Mouse (Mus musculus) layer of hippocampus, postnatal 10 days (tissue): ENCODE data around the gene Zfhx3. TPM values are rescaled to one million over a fixed set of nuclear protein-coding genes. Genes with fewer than 3 reads are reported as not detected.

Experiments
- DNase-seq, 2 experiments: peaks; one replicate each; pipeline ENCODE4 v3.0.0; 2021; ENCODE audit warnings: low spot score in 2 of 2
- microRNA-seq, 2 experiments: library from miRNA; unstranded; fragments of <30 nt; microRNA quantifications; one replicate each; pipeline ENCODE4 v1.2.0; 2021
- total RNA-seq, 2 experiments: library from RNA; stranded (reverse); gene quantifications; 2 replicates each; pipeline ENCODE4 v1.2.3; 2021

Gene Zfhx3
- total RNA-seq, 2 experiments from 2014 or later, result 3.9 to 4.7 TPM

DNA sequence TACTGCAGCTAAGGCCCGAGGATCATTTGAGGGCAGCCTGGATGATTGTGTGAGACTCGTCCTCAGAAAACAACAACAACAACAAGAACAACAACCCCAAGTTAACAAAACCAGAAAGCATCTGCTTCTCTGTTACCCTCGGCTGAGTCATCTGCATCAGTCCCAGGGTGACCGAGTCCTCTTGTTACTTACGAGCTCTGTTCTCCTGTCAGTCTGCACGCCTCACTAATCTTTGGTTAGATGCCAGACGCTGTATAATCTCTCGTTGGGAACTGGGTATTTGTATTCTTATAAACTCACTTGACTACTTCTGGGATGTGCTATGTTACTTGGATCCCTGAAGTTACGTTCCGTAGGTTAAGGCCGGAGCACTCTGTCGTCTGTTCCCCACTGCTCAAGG, 1023.6 kb downstream of the Zfhx3 start:
- no peak for DNase-seq

GRCm38 (mm10) chr8:108973639-108974325, 1031.3 kb downstream of the Zfhx3 start:
- no peak for DNase-seq

DNA sequence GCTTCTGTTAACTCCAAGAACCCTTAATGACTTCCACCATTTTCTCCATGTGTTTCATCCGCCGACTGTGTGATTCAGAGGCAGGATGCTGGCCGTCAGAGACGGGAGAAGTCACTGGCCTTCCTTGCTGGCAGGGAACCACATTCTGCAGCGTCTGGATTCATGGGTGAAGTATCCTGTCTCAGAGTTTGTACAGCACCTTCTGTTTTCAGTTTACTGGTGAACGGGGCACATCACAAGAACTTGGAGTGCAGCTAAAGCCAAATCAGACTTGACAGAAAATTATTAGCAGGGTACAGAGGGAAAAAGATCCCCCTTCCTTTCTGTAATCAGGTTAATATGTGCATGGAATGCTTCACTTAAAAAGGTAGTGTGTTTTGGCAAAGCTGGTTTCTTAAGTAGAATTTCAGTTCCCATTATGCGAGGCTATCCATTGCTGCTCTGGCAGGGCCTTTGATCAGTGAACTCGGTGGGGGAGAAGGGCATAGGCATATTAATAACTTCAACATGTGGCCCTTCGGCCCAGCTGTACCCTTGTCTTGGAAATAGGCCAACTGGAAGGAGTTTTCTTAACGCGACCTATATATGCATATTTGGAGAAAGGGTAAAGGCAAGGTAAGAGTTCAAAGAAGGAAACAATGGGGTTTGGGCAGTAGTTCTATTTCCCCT, 1035.4 kb downstream of the Zfhx3 start:
- DNase-seq, result no peak

GRCm38 (mm10) chr8:108978362-108978750, 1035.9 kb downstream of the Zfhx3 start:
- DNase-seq, result no peak

DNA sequence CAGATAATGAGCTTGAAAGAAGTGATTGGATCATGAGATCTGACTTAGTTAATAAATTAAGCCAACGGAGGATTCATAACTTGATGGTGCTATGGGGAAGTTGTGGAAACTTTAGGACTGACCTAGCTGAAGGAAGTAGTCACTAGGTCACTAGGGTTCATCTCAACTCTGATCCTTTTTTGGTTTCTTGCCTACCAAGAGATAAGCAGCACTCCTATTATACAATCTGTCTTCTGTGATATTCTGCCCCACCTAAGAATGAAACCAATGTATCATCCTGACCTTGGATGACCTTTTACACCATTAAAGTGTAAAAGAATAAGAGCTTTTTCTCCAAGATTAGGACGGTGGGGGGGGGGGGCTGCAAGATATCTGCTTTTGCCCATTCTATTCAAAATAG, 1042.5 kb downstream of the Zfhx3 start:
- DNase-seq, result no peak

GRCm38 (mm10) chr8:108989841-108990240, 1047.4 kb downstream of the Zfhx3 start:
- DNase-seq, result no peak

- DNase-seq, result no peak
These were observed 1048.1 kb downstream of the Zfhx3 start for GRCm38 (mm10) chr8:108990537-108990936.

DNA sequence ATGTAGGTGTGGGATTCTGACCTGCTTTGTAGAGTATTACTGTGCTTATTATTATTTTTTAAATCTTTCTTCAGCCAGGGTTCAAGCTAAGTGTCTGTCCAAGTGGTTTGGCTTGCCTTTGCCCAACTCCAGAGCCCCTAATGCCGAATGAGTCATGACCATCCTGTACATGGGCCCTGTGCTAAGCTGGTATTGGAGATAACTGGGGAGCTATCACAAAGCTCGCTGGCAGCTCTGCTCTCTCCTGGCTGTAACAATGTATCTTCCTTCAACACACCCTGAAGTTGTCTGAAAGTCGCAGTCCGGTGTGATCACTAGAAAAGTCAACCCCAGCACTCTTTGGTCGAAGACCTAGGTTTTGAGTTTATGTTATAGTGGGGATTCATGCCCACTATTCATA, 1049.0 kb downstream of the Zfhx3 start:
- no peak for DNase-seq

DNA sequence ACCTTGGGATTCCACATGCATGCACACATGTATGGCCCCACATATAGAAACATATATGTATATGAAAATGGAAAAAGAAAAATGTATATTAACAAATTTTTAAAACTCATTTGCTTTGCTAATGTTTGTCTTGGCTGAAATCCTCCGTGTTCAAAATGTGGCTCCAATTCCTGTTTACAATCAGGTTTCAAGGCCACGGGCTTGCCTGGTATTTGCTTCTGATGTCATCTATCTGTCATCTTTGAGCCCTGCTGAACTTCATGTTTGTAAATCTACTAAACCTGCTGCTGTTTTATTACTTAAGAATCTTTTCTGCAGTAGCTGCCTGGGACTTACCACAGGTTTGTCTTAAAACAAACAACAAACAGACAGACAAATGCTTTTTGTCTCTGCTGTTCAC, 1051.3 kb downstream of the Zfhx3 start:
- no peak for DNase-seq

DNA sequence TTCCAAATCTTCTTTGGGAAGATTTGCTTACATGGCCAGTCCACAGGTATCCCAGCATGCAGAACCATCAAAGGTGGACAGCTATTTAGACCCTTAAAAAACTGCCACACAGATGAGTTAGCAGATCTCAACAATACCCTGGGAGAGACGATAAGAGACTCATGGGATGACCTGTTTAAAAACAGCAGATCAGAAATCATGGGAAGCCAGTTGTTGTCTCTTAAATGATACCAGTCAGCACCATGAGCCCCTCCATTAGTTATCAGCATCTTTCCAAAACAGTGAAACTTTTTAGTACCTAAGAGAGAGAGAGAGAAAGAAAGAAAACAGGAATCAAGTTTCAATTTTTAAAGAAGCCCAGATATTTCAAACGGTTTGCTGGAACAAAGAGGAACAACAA, 1051.7 kb downstream of the Zfhx3 start:
- DNase-seq, result no peak

DNA sequence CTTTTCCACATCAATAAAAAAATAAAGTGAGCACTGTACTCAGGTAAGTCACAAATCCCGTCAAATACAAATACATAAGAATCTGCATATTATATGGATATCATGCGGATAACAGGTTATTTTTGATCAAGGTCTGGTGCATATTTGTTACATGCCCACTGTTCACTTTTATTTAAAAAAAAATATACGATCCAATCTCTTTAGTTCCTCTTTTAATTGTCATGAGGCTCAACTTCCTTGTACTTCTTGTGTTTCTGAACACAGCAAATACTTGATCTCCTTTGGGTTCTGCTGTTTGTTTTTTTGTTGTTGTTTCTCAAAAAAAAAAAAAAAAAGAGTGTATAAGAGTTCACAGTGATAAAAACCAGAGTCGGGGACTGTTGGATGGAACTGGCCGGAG, 1052.4 kb downstream of the Zfhx3 start:
- no peak for DNase-seq

DNA sequence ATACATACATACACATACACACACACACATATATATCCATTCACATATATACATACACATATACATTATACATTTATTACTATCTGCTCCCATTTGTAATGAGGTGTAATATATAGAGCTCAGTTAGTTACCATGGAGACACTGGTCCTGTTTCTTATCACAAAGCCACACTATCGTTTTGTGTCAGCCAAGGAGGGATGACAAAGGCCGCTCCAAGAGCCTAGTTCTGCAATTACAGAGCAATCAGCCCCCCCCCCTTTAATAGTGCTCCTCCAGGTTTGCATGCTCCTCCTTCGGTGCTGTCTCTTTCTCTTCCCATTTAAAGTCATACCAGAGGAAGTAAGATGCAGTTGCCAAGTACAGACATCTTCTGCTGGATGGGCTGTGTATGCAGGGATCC, 1054.9 kb downstream of the Zfhx3 start:
- no peak for DNase-seq

DNA sequence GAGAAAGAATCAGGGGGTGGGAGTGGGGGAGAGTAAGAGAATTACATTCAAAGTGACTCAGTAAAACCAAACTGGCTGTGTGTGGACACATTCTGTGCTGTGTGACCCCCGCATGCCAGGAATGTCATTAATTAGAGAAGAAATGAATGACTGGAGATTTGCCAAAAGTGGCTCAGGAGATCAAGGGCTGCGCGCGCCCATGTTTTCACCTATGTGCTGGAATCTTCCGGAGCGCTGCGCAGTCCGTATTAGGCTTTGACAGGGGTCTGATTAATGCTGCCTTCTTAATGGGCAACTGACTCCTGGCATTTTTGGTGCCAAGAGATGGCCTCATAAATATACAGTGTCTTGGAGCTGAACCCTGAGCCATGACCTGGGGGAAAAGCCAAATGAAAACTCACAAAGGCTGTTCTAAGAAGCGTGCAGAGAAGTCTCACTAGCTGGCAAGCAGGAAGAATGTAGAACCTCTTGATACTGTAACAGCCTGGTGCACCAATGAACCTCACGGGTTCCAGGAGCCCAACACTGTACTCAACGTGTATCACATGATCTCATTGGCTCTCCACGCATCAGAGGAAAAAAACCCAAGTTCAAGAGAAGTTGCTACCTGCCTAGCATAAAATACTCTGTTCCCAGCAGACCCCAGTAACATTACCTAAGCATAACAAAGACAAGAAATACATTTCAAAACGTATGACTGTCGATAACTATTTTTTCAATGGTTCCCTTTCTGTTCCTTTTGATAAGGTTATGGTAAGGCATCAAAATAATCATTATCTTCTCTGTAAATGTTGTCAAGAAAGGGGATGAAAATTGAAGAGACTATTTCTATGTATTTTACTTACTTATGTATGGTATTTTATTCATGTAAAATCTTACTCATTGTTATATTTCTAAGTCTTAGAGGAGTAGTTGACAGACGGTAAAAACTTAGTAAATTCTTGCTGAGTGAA, 1057.1 kb downstream of the Zfhx3 start:
- DNase-seq, result no peak

- no peak for DNase-seq
These were observed 1058.6 kb downstream of the Zfhx3 start for GRCm38 (mm10) chr8:109001031-109001430.

- DNase-seq, result no peak
These were observed 1059.5 kb downstream of the Zfhx3 start for GRCm38 (mm10) chr8:109001923-109002322.

DNA sequence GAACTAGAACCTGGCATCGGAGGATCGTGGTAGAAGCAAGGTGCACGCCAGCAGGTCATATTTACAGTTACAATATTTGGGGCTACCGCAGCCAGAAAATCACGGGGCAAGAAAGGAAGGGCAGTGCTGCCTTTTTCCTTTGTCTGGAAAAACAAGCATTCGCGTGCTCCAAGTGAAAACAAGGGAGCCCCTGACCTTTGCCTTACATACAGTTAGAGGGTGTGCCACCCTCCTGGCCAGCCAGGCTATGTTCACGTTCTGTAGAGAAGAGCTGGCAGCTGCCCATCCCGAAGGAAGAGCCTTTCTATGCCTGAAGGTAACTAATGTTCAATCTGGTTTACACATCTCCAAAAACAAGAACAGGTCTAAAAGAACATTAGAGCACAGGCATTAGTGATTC, 1064.5 kb downstream of the Zfhx3 start:
- no peak for DNase-seq

Small RNA genes within 50 kb of the gene (microRNA-seq; reads per million reads assigned to microRNA genes)
- 0 to 0.39 reads per million in 2 experiments for gene Mir3108
